Mouse (Mus musculus) kidney, adult 8-10 months (tissue): Measurements from ENCODE around the gene Cap2.

Source experiments
- DNase-seq, 2 experiments: peaks; one replicate each; pipeline ENCODE4 v3.0.0; 2022

Cap2 gene

DNA sequence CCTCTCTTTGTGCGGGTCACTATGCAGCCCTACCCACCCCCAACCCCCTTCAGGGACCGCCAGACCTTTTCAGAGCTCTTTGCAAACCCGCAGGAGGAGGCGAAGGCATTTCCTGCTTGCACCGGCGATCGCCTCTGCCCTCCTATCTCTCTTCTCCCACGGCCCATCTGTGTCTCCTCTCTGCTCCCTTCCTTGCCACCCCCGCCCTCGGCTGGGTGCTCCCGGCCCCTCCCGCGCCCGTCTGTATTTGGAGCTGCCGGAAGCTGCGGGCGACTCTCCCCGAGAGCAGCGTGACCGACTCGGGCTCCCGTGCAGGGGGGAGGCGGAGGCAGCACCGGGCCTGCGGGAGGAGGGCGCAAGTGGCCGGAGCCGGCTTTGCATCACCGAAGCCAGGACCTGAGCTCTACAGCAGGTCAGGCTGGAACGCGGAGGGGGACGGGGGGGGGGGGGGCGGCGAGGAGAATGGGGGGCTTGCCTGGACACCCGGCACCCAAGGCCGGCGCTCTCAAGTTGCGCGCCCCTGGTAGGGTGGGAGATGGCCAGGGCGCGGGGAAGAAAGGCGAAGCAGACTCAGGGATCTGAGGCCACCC lies at the start of gene Cap2:
Cap2 (plus strand) TSS at position 49 of the 590 bp plus-strand sequence.
- DNase-seq, result peak in 1 of 2 experiments; percentile 10

DNA sequence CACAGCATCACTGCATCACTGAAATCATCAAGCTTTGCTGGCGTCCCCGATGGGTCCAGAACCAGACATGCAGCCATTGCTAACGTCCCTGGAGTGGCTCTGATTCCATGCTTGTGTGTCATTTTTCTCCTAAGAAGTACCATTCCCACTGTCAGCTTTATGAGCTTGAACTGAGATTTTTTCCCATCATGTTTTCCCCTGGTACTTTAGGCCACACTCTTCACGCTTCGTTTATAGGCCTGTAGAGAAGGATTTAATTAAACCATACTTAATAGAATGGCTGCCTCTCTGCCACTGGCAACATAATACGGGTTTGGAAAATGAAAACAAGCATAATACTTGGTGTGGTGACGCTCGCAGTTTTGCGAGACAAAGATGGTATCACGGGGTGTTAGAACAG lies 42.1 kb upstream of the Cap2 start:
- DNase-seq, result no peak

DNA sequence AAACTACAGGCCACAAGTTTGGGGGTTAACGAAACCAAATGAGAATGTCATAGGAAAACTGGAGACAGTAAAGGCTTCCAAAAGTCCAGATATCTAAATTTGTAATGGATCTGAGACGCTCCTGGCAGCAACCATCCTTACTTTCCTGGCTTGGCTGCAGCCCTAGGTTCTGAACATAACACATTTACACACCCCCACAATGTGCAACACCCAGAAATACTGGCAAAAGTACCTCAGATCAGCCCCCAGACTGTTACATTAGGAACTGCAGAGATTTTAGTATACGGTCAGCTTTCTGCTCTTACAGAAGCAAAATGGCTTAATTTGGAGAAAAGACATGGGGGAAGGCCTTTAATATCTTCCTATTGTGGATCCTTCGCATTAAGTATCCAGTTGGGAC lies 39.4 kb upstream of the Cap2 start:
- no peak for DNase-seq

DNA sequence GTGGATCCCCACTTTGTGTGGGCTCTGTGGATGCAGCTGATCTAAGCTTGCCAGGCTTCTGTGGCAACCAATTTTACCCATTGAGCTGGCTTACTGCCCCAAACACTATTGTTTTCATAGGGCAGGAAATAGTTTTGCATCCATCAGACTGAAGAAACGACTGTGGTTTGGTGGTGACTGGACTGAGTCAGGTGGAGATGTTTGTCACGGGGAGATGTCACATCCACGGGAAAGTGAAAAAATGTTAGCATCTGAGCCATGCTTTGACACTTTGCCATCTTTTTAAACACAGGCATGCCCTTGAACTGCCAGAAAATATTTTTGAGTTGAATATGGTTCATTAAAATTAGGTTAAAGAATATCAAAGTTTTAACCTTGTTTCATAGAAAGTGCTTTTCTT lies 37.9 kb upstream of the Cap2 start:
- no peak for DNase-seq

DNA sequence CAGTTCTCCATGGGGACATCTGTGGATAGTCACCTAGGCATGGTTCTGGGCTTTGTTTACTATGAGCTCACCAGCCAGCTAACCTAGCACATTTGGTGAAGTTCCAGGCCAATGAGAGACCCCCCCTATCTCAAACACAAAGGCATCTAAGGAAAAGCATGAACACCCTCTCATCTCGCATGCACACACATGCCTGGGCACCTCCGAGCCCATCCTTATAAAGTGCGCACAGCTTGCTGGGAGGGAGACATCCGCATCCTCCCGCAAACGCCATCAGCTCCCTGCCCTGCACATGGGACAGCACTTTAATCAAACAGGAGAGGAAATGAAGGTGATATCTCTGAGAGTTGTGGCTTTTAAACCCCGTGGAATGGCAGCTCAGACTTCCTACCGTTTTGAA lies 33.4 kb upstream of the Cap2 start:
- no peak for DNase-seq

DNA sequence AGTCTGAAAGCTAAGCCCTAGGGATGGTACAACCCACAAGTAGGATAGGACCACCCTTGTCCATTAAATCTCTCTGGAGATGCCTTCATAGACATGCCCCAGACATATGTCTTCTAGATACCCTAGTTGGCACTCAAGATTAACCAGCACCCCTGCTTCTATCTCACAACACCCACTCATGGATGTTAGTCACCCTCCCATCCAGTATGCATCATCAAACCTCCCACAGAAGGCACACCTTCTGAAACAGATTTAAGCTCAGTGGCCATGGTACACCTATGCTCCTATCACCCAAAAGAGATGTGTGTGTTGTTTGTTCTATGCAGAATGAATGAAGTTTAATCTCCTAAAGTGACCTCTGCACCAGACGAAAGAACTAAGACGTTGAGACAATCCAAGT lies 32.1 kb upstream of the Cap2 start:
- no peak for DNase-seq

DNA sequence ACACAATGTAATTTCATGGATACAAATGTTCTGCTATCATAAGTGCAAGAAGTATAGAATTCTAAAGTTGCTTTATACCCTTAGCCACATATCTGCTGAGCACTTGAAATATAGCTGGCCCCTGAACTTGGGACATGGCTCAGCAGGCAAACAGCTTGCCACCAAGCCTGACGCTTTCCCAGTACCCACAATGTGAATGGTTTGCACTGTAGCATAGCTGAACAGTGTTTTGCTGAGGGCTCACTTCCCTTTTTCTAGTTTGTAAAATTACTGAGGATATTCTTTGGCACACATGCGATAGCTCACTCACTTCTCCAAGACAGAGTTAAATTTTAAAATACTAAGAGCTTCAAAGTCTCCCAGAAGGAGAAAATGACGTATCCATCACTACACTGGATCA lies 20.4 kb upstream of the Cap2 start:
- DNase-seq, result no peak

DNA sequence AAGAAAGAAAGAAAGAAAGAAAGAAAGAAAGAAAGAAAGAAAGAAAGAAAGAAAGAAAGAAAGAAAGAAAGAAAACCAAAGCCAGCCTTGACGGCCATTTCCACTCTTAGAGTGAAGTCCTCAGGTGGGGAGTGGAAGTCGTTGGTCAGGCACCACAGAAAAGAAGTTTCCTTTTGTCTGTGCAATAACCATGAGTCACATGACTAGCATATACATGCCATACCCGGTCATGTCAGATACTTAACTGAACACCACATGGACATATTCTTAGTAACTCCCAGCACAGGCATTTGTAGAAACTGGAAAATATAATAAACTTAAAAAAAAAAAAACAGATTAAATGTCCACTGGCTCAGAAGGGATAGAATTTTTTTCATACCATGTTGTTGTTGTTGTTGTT lies 16.0 kb upstream of the Cap2 start:
- no peak for DNase-seq

DNA sequence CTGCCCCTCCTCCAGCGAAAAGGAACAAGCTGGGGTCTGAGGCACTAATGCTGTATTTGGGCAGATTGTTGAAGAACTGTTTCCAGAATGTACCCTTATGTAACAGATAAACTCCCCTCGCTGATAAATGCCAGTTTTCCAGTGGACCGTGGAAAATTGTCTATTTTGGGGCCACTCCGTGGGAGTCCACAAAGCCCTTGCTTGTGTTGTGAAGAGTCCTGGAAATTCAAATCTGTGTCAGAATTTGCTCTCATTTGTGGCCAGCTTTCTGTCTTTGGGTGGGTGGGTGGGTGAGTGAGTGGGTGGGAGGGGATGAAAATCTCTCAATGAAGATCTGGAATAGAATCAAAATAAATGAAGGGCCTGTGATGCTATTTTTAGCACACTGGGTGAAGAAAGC lies 13.5 kb upstream of the Cap2 start:
- no peak for DNase-seq

DNA sequence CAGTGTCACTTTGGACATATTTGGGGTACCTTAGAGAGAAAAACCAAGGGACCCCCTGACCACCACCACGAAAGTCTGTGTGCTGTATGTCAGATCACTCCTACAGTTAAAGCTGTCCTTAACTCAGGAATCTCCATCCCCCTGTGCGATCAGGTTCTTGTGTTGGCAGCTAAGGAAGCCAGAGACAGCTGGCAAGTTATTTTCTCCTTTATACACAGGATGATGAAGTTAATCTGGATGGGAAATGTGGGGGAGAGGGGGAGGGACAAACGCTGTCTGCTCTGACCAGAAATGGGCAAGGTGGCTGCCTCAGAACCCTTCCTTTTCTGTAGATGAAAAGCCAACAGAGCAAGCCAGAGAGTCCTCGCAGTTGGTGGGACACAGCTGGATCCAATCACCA lies 11.0 kb upstream of the Cap2 start:
- no peak for DNase-seq

DNA sequence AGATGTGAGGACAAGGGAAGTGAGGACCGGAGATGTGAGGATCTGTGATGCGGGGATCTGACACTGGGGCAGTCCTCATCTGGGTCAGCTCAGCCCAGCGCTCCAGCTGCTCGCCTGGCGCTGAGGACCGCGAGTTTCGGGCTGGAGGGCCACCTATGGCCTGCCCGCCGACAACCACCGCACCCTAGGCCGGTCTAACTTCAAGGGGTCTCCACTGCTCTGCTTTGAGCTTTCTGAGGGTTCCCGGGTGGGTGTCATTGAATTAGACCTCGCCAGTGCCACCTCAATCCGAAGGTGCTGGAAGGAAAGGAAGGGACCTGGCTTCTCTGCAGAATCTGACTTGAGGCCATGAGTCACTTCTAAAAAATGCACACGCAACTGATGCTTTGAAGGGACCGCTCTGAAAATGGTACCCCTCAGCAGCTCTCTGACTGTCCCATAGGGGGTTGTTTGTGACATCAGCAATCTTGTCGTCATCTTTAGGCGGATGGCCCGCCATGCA lies 793 bp downstream of the Cap2 start:
- no peak for DNase-seq

DNA sequence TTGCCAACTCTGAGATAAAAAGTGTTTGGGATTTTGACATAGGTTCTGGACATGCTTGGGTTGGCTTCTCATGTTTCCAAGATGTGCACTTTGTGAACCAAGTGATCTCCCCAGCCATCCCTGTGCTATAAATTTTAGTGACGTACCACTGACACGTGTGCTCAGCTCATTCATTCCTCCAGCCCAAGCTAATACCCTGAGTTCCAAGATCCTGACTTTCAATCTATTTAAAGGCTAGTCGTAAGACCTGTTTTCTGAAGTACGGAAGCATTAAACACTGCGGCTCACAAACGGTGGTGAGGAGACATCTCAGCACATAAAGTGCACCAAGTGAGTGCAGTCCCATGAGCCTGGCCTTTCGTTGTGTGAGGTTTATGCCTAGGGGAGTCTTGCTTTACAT lies 6.3 kb downstream of the Cap2 start:
- no peak for DNase-seq

DNA sequence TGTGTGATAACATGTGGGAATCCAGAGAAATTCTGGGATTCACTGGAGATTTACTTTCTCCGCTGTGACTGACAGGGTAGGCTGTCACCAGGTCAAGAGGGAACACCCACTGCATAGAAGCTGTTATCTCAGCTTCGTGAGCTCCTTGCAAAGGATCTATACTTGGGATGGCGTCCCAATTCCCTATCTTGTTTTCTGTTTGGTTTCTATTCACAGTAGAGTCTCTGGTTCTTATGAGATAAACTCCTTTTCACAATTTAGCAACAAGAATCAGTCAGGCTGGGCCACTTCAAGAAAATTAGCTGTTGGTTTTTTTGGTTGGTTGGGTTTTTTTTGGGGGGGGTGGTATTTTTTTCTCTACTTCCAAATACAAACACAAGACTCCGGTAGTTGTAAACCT lies 7.2 kb downstream of the Cap2 start:
- no peak for DNase-seq

DNA sequence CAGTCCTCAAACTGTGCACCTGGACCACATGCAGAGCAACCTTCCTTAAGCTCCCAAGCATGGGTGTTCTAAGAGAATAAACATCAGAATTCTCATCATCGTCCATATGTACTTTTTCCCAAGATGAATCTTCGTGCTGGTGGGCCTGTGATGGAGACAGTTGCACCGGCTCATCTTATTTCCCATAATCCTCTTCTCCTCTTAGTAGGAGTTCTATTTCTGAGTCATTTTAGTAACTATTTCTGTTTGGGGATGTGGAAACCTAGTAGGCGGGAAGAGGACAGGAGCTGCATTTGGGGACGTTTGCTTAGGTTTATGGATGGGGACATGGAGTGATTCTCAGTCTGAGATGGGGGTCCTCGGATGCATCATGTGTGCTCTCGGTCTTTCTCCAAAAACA lies 8.8 kb downstream of the Cap2 start:
- no peak for DNase-seq

DNA sequence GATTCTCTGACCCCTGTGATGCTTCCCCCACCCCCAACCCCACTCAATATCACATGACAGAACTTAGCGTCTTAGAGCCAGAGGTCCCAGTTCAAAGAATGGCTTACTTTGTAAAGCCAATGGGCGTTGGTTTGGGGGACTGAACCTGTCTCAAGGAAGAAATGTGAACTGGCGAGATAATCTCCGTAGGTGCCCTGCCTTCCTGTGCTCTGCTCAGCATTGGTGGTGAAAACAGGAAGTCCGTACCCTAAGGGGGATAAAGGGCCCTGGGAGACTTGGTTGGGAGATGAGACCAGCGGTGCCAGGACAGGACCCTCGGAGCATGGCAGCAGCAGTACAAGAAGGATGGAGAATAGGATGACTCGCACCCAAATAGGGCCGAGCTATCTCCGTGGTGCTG lies 12.8 kb downstream of the Cap2 start:
- DNase-seq, result no peak

DNA sequence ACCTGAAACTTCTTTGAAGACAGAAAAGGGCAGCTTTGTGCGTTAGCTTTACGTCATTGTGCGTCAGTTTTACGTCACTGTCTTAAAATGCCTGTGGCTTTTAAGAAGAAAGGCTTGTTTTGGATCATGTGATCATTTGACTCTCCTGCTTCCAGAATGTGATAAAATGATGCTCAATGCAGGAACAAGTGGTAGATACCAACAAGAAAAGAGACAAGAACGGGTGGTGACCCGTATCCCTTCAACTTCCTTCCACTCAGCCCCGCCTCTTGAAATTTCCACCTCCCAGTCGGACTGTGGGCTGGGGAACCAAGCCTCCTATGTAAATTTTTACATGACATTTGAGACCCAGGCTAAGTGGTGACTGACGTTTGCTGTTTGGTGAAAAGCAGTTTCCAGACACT lies 13.5 kb downstream of the Cap2 start:
- no peak for DNase-seq

DNA sequence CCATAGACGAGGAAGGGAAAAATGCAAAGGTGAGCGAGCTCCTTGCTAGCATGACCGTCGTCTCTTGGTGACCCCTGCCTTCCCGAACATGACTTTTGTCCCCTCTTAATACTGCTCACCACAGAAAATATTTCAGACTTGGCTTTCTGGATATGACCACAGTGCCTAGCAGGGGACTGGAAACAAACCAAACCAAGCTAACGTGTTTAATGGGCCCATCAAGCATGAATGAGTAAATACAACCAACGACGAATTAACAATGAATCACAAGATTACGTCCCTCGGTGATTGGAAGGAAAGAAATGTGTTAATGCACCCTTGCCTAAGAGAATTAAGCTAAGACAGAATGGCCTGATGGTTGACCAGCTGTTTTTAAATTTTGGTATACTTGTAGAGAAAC lies 13.9 kb downstream of the Cap2 start:
- DNase-seq, result no peak

DNA sequence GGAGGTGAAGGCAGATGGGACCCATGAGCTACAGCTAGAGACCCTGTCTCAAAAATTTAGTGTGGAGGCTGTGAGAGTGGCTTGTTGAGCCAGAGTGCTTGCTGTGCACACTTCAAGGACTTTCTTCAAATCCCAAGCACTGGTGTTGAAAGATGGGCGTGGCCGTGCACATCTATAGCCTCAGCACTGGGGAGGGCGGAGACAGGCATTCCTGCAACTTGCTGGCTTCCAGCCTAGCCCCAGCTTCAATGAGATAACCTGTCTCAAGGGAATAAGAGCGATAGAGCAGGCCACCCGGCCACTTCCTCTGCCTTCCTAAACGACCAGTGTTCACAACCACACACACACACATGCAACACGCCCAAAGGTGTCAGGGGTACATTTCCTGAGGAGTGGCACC lies 14.5 kb downstream of the Cap2 start:
- no peak for DNase-seq

DNA sequence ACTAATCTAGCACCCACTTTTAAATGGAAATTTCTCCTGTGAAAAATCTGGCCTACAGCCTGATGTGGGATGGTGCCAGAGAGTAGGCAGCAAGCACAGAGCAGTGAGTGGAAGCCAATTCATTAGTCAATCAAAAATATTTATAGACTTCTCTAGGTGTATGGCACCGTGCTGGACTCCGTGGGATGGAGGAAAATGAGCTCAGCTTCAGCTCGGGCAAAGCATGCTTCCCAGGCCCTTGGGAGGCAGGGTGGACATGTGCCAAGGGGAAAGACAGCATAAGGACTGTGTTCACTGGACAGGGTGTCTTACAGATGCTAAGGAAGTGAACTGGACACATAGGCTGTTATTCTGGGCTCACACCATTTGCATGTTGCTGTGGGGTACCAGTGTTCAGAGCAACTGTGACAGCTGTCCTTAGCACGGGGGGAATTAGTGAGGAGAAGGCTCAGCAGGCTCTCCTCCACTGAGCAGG lies 15.6 kb downstream of the Cap2 start:
- no peak for DNase-seq

DNA sequence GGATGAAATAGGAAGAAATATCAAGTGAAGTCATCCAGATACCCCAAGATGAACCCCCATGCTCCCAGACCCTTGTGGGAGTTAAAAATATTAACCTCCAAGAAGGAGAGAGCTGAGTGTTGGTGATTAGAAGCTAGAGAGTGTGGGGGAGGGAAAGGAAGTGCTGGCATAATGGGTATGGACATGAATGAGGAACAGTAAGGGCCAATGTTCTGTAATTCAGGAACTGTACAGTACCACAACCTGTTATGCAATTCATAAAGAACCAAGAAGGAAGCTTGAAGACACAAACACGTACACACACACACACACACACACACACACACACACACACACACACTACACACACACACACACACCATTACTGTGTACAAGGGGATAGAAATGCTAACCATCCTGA lies 19.8 kb downstream of the Cap2 start:
- DNase-seq, result no peak

DNA sequence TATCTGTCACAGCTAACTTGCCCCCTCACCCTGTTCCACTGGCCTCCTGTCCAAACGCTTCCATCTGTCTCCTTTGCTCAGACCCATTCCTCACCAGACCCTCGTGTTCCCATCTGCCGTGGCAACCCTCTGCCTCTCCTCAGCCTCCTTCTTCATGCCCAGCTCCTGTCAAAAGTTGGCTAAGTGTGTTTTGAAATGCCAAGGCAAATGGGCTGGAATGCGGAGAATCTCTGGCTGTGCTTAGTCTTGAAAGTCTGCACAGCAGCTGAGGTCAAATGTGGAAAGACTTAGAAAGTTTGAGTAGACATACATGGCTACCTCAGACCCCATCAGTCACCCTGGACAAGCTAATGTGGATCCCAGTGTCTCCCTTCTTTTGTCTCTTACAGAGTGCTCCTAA lies 21.1 kb downstream of the Cap2 start:
- no peak for DNase-seq

DNA sequence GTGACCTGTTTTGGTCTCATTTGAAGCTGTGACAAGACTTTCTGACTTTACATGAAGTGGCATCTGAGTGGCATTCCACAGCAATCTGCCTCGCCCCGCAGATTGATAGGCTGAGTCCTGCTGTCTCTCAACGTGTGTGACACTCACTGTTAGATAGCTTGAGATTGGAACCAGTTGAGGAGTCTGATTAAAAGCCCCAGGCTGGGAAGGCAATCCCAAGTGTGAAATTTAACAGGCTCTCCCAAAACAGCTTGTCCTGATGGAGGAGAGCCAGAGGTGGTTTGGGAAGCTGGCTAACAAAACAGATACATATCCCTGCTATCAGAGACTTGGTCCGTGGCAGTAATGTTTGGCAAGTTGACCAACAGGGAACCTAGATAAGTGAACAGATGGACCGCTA lies 21.6 kb downstream of the Cap2 start:
- no peak for DNase-seq

DNA sequence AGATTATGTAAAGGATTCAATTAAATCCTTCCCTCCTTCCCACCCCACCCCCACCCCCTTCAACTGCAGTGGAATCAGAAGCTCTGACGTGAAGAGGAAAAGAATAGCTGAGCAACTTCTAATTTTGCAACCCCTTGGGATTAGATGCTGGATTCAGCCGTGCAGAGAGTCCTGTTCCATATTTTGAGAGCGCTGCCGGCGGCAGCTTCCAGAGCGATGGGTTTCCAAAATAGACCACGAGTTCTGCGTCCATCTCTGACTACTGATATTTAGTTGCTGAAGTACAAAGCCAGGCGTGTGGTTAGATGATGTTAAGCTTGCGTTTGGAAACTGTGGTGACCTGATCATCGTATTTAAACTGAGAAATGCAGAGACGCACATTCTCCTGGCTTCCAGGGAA lies 22.1 kb downstream of the Cap2 start:
- no peak for DNase-seq

DNA sequence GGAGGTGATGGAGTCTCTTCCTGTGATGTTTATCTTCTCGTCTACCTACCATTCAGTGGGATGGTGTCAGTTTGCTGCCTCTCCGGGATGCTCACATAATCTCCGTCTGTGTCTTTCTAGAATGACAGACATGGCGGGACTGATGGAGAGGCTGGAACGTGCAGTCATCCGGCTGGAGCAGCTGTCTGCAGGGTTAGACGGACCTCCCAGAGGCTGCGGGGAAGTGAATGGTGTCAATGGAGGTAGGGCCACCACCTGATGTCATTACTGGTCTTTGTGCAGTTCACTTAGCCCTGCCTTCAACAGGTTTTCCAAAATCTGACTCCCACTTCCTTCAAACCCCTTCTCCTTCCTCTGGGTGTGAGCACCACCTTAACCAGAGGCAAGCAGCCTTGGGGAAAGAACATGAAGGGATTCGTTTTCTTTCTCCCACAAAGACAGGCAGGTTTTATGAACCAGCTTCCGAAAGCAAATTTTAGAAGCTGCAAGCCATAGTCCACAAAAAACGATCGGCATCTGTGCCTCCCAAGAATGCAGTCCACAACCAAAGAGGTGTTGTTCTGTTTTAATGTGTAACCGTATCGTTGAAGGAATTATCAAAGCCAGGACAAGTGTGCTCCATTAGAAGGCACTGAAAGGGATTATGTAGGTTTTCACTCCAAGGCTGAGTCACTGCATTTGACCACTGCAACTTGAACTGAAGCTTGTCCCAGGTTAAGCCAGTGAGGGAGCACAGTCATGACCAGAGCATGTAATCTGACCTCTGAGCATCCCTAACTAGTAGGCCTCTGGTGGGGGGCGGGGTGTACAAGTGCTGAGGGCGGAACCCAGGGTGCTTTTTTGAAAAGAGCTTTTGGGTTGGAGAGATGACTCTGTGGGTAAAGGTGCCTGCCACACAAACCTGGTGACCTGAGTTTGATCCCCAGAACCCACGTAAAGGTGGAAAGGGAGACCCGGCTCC lies 23.9 kb downstream of the Cap2 start:
- no peak for DNase-seq
